Mouse (Mus musculus) heart, adult 2 months (tissue): Measurements from ENCODE around the gene Pnmt.

ENCODE experiments used
- CTCF ChIP-seq: fragments of 200-600 bp; IDR thresholded peaks from 2 replicates; pipeline ENCODE4 v1.8.1; 2022; ENCODE audit warnings: antibody characterized with exemption, mild to moderate bottlenecking, moderate library complexity
- EP300 ChIP-seq: fragments of 200-500 bp; IDR thresholded peaks from 2 replicates; pipeline ENCODE4 v1.6.1; 2011; ENCODE audit warnings: low read depth, low read length, control low read depth; ENCODE audit not compliant: insufficient read depth
- POLR2A ChIP-seq: fragments of 200-500 bp; IDR thresholded peaks from 2 replicates; pipeline ENCODE4 v1.6.1; 2011; ENCODE audit warnings: mild to moderate bottlenecking, low read depth, low read length, control low read depth; ENCODE audit not compliant: insufficient read depth

DNA sequence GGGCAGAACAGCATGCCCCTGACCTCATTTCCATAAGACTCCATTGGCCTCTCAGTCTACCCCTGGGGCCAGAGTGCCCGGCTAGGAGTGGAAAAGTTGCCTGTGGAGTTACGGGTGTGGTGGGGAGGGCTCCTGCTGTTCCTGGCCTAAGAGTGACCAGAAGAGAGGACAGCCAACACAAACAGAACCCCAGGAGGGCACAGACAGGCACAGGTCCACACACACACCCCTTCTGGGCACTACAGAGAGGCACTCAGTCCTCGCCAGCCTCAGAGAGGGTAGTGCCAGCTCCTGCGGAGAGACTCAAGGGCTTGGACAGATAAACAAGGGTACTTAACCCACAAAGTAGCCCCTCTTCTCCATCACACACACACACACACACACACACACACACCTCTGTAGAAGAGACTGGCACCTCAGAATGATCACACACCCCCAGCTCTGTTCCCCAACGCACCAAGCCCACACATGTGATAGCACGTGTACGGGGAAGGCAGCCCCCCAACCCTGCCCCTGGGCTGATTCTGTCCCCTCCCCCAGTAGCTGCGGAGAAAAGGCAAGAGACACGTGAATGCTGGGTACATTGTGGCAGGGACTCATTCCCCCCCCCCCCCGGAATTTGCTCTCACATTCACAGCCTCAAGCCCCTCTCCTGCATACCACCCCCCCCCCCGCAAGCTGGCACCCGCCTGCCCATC is 38.7 kb upstream of the Pnmt start:
- TF ChIP-seq CTCF (no peak), EP300 (no peak), POLR2A (no peak)
